Mouse (Mus musculus) hindbrain, embryonic 11.5 days (tissue): ENCODE measurements around the gene Tmem132e. TPM values are rescaled to one million over a fixed set of nuclear protein-coding genes. Genes with fewer than 3 reads are reported as not detected.
A peak's percentile ranks its signal among the peaks of the same experiment; 100 is the strongest.

Experiments used
- ATAC-seq: fragments of 200-750 bp; cut with Nextera tagmentation; 2 replicates; pipeline ENCODE4 v1.8.0; 2017; ENCODE audit warnings: mild to moderate bottlenecking, moderate TSS enrichment, moderate library complexity; ENCODE audit not compliant: low FRiP score
- DNase-seq: peaks from one replicate; pipeline ENCODE4 v3.0.0-alpha.2; 2015; ENCODE audit warnings: low spot score
- H3K27ac ChIP-seq: fragments of 300-500 bp; sonication (generic); 2 replicates; pipeline ENCODE4 v1.5.1; 2014; ENCODE audit warnings: mild to moderate bottlenecking, low read depth, low read length
- H3K27me3 ChIP-seq: fragments of 300-500 bp; sonication (generic); 2 replicates; pipeline ENCODE4 v1.6.1; 2014; ENCODE audit warnings: mild to moderate bottlenecking, low read length, moderate library complexity, mixed read lengths; ENCODE audit not compliant: control insufficient read depth, insufficient read depth
- H3K36me3 ChIP-seq: fragments of 300-500 bp; sonication (generic); 2 replicates; pipeline ENCODE4 v1.6.1; 2014; ENCODE audit warnings: mild to moderate bottlenecking, low read length, moderate library complexity, mixed read lengths; ENCODE audit not compliant: control insufficient read depth, insufficient read depth
- H3K4me1 ChIP-seq: fragments of 300-500 bp; sonication (generic); replicated peaks from 2 replicates; pipeline ENCODE4 v1.6.1; 2014; ENCODE audit warnings: low read length, mixed read lengths; ENCODE audit not compliant: control insufficient read depth, insufficient read depth
- H3K4me2 ChIP-seq: fragments of 300-500 bp; sonication (generic); replicated peaks from 2 replicates; pipeline ENCODE4 v1.6.1; 2014; ENCODE audit warnings: mild to moderate bottlenecking, low read depth, low read length
- H3K4me3 ChIP-seq: fragments of 300-500 bp; sonication (generic); 2 replicates; pipeline ENCODE4 v1.5.1; 2014; ENCODE audit warnings: low read depth, low read length
- H3K9ac ChIP-seq: fragments of 300-500 bp; sonication (generic); 2 replicates; pipeline ENCODE4 v1.6.1; 2014; ENCODE audit warnings: low read depth, low read length
- H3K9me3 ChIP-seq: fragments of 300-500 bp; sonication (generic); 2 replicates; pipeline ENCODE4 v1.6.1; 2016; ENCODE audit warnings: low read length; ENCODE audit not compliant: control insufficient read depth
- WGBS: fragments of 180-500 bp; shearing (Covaris S2); extraction: QIAGEN DNeasy Blood & Tissue Kit; methylation state at CpG from one replicate; pipeline ENCODE4 v1.1.7; 2014; 5-methylcytosine and 5-hydroxymethylcytosine counted together
- polyA plus RNA-seq: library from polyadenylated mRNA; unstranded; fragments of >200 nt; fragmentation: Nextera tagmentation; extraction: Ambion mirVana; gene quantifications from 2 replicates; pipeline ENCODE4 v1.2.1, GENCODE M21; 2014

Gene Tmem132e
- polyA plus RNA-seq, 1 experiment from 2014 or later = 1.5 TPM

- Histone ChIP-seq H3K4me2 (peak overlapping the region; percentile 71), H3K27me3 (peaks cover 45% of the 10 kb centered on the region), H3K36me3 (no peaks in the 10 kb centered on the region), H3K4me1 (peaks cover 6% of the 10 kb centered on the region), H3K9me3 (no peaks in the 10 kb centered on the region), H3K4me3 (peak overlapping the region; percentile 60), H3K27ac (no peak overlapping the region), H3K9ac (peak overlapping the region; percentile 56)
- WGBS = under 1% methylated on average over 47 of the region's 51 CpGs
- DNase-seq (peak; percentile 80), ATAC-seq (peak; percentile 67)
These were observed 1.6 kb upstream of the Tmem132e start for GRCm38 (mm10) chr11:82386970-82387540.

GRCm38 (mm10) chr11:82387711-82388341 is 874 bp upstream of the Tmem132e start:
- ATAC-seq (peak; percentile 25; the same call in 1 of the 2 replicates), DNase-seq (peak; percentile 66)
- whole genome bisulfite sequencing = under 1% methylated on average over 47 of the region's 47 CpGs
- Histone ChIP-seq H3K4me3 (peak overlapping the region; percentile 60), H3K4me2 (peak overlapping the region; percentile 71), H3K36me3 (no peaks in the 10 kb centered on the region), H3K4me1 (peaks cover 6% of the 10 kb centered on the region), H3K9me3 (no peaks in the 10 kb centered on the region), H3K27me3 (peaks cover 45% of the 10 kb centered on the region), H3K9ac (peak overlapping the region; percentile 56), H3K27ac (no peak overlapping the region)

GRCm38 (mm10) chr11:82389396-82390291 is 944 bp downstream of the Tmem132e start:
- Histone ChIP-seq H3K27me3 (peaks cover 44% of the 10 kb centered on the region), H3K4me1 (peaks cover 6% of the 10 kb centered on the region), H3K4me2 (peak overlapping the region; percentile 71), H3K9me3 (no peaks in the 10 kb centered on the region), H3K36me3 (no peaks in the 10 kb centered on the region), H3K27ac (0 out of 2 replicates have a peak overlapping the region, but pooled peaks have one; percentile 47), H3K4me3 (peak overlapping the region; percentile 60), H3K9ac (peak overlapping the region; percentile 56)
- peak; percentile 66 for ATAC-seq
- peak; percentile 79 for DNase-seq
- under 1% methylated on average over 66 of the region's 69 CpGs for WGBS

GRCm38 (mm10) chr11:82392341-82392740 is 3.6 kb downstream of the Tmem132e start:
- no peaks in the 10 kb centered on the region for H3K36me3 ChIP-seq
- WGBS = 63% methylated on average over 3 of the region's 3 CpGs
- DNase-seq = no peak
- peaks cover 25% of the 10 kb centered on the region for H3K27me3 ChIP-seq
- H3K4me1 ChIP-seq = peaks cover 2% of the 10 kb centered on the region
- H3K4me3 ChIP-seq = no peak overlapping the region
- no peak overlapping the region for H3K4me2 ChIP-seq
- H3K9ac ChIP-seq = no peak overlapping the region
- no peaks in the 10 kb centered on the region for H3K9me3 ChIP-seq
- no peak for ATAC-seq
- H3K27ac ChIP-seq = no peak overlapping the region

- H3K27me3 ChIP-seq = peaks cover 6% of the 10 kb centered on the region; the same call in 1 of the 2 replicates
- no peak overlapping the region for H3K4me2 ChIP-seq
- H3K9me3 ChIP-seq = no peaks in the 10 kb centered on the region
- no peak overlapping the region for H3K27ac ChIP-seq
- H3K36me3 ChIP-seq = no peaks in the 10 kb centered on the region
- H3K4me1 ChIP-seq = no peaks in the 10 kb centered on the region; the same call in 1 of the 2 replicates
- H3K9ac ChIP-seq = no peak overlapping the region
- 32% methylated on average over 3 of the region's 3 CpGs for WGBS
- no peak overlapping the region for H3K4me3 ChIP-seq
- ATAC-seq (no peak), DNase-seq (peak; percentile 63)
These were observed 10.9 kb downstream of the Tmem132e start for GRCm38 (mm10) chr11:82399621-82400020.

GRCm38 (mm10) chr11:82405641-82406040 is 16.9 kb downstream of the Tmem132e start:
- Histone ChIP-seq H3K9me3 (no peaks in the 10 kb centered on the region), H3K36me3 (no peaks in the 10 kb centered on the region), H3K4me1 (peaks cover 11% of the 10 kb centered on the region), H3K27me3 (peaks cover 6% of the 10 kb centered on the region; the same call in 1 of the 2 replicates), H3K4me3 (no peak overlapping the region), H3K4me2 (no peak overlapping the region), H3K9ac (no peak overlapping the region), H3K27ac (no peak overlapping the region)
- DNase-seq = no peak
- ATAC-seq = no peak
- WGBS = 46% methylated on average over 3 of the region's 3 CpGs

- Histone ChIP-seq H3K4me1 (peaks cover 11% of the 10 kb centered on the region), H3K9me3 (no peaks in the 10 kb centered on the region), H3K9ac (no peak overlapping the region), H3K4me2 (peak overlapping the region; percentile 11; the same call in 1 of the 2 replicates), H3K27ac (0 out of 2 replicates have a peak overlapping the region, but pooled peaks have one; percentile 7), H3K4me3 (no peak overlapping the region), H3K36me3 (no peaks in the 10 kb centered on the region), H3K27me3 (peaks cover 8% of the 10 kb centered on the region; the same call in 1 of the 2 replicates)
- ATAC-seq (peak; percentile 82), DNase-seq (peak; percentile 74)
- WGBS = 20% methylated on average over 11 of the region's 11 CpGs
These were observed 17.9 kb downstream of the Tmem132e start for GRCm38 (mm10) chr11:82406358-82407221.

- H3K4me1 ChIP-seq = no peaks in the 10 kb centered on the region
- DNase-seq = no peak
- no peak overlapping the region for H3K27ac ChIP-seq
- no peak overlapping the region for H3K9ac ChIP-seq
- WGBS = 53% methylated on average over 1 of the region's 1 CpGs
- H3K4me3 ChIP-seq = no peak overlapping the region
- H3K36me3 ChIP-seq = no peaks in the 10 kb centered on the region
- no peaks in the 10 kb centered on the region for H3K9me3 ChIP-seq
- H3K4me2 ChIP-seq = no peak overlapping the region
- ATAC-seq = no peak
- H3K27me3 ChIP-seq = peaks cover 5% of the 10 kb centered on the region; the same call in 1 of the 2 replicates
These were observed 23.8 kb downstream of the Tmem132e start for GRCm38 (mm10) chr11:82412496-82412895.
